Mouse (Mus musculus) liver, embryonic 15.5 days (tissue): Measurements from ENCODE around the gene Atg9a. TPM values are rescaled to one million over a fixed set of nuclear protein-coding genes. Genes with fewer than 3 reads are reported as not detected.

Experiments used
- ATAC-seq: fragments of 200-750 bp; cut with Nextera tagmentation; 2 replicates; pipeline ENCODE4 v1.8.0; 2017; ENCODE audit warnings: moderate number of reproducible peaks, mild to moderate bottlenecking, moderate library complexity; ENCODE audit not compliant: insufficient read depth
- H3K27ac ChIP-seq: fragments of 300-500 bp; sonication (generic); replicated peaks from 2 replicates; pipeline ENCODE4 v1.5.1; 2015; ENCODE audit warnings: mild to moderate bottlenecking, inconsistent platforms
- H3K27me3 ChIP-seq: fragments of 300-500 bp; sonication (generic); 2 replicates; pipeline ENCODE4 v1.6.1; 2015; ENCODE audit warnings: mild to moderate bottlenecking, inconsistent platforms
- H3K36me3 ChIP-seq: fragments of 300-500 bp; sonication (generic); replicated peaks from 2 replicates; pipeline ENCODE4 v1.6.1; 2015; ENCODE audit warnings: moderate library complexity, mild to moderate bottlenecking, inconsistent platforms
- H3K4me1 ChIP-seq: fragments of 300-500 bp; sonication (generic); replicated peaks from 2 replicates; pipeline ENCODE4 v1.6.1; 2015; ENCODE audit warnings: inconsistent platforms
- H3K4me2 ChIP-seq: fragments of 300-500 bp; sonication (generic); 2 replicates; pipeline ENCODE4 v1.6.1; 2015; ENCODE audit warnings: moderate library complexity, mild to moderate bottlenecking, inconsistent platforms
- H3K4me3 ChIP-seq: fragments of 300-500 bp; sonication (generic); replicated peaks from 2 replicates; pipeline ENCODE4 v1.5.1; 2015; ENCODE audit warnings: mild to moderate bottlenecking, inconsistent platforms
- H3K9ac ChIP-seq: fragments of 300-500 bp; sonication (generic); 2 replicates; pipeline ENCODE4 v1.6.1; 2015; ENCODE audit warnings: moderate library complexity, mild to moderate bottlenecking, inconsistent platforms
- H3K9me3 ChIP-seq: fragments of 300-500 bp; sonication (generic); replicated peaks from 2 replicates; pipeline ENCODE4 v1.6.1; 2016; ENCODE audit warnings: inconsistent platforms
- WGBS: fragments of 180-500 bp; shearing (Covaris S2); methylation state at CpG from one replicate; pipeline ENCODE4 v1.1.7; 2015; ENCODE audit warnings: mixed read lengths; ENCODE audit not compliant: insufficient replicate concordance; 5-methylcytosine and 5-hydroxymethylcytosine counted together
- polyA plus RNA-seq: library from polyadenylated mRNA; unstranded; fragments of >200 nt; fragmentation: Nextera tagmentation; extraction: Ambion mirVana; gene quantifications from 2 replicates; pipeline ENCODE4 v1.2.1, GENCODE M21; 2015

Gene Atg9a
- polyA plus RNA-seq, 1 experiment from 2014 or later: 24.1 TPM

DNA sequence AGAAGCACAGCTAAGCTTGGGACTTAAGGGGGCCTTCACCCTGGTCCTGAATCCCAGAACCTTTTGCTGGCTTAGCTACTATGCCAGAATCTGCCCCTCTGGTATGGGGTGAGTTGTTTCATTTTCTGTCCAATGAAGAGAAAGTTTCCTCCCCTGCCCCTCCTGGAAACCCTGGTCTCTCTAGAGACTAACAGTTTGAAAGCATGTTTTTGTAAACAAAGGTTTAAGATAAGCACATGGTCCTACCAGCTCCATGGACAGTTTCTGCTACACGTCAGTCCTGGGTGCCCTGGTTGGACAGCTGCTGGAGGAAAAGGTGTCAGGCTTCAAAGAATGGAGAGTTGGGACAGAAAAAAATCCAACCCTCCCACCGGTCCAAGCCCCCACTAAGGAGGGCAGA lies 1.4 kb downstream of the Atg9a start:
- Histone ChIP-seq H3K27ac (peak overlapping the region; percentile 95), H3K36me3 (peaks cover 47% of the 10 kb centered on the region), H3K9ac (peak overlapping the region; percentile 97), H3K4me3 (peak overlapping the region; percentile 89), H3K9me3 (no peaks in the 10 kb centered on the region), H3K27me3 (no peaks in the 10 kb centered on the region), H3K4me1 (peaks cover 52% of the 10 kb centered on the region), H3K4me2 (peak overlapping the region; percentile 88)
- no peak for ATAC-seq
- 26% methylated on average over 2 of the region's 2 CpGs for WGBS

DNA sequence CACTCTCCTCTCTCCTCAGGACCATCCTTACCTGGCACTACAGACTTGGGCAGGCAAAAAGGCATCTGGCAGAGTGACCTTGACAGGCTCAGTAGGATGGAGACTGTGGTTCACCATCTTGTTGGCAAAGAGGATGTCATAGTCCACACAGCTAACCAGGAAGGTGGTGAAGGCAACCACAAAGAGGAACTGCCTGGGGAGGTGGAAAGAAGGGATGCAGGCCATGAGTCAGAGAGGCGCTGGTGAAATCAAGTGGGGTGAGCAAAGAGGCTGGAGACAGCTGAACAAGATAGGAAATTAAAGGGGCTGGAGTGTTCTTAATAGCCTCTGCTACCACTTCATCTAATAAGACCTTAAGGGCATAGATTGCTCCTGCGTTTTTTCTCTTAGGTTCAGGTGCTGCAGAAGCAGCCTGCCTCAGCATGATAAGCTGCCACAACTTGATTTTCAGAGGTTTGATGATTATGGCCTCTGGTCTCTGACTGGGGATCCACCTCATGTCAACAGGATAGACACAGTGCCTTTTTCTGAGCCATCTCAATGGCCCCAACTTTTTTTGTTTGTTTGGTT lies 4.0 kb downstream of the Atg9a start:
- Histone ChIP-seq H3K9me3 (no peaks in the 10 kb centered on the region), H3K27ac (peak overlapping the region; percentile 34), H3K9ac (no peak overlapping the region), H3K4me3 (no peak overlapping the region), H3K36me3 (peaks cover 64% of the 10 kb centered on the region), H3K4me2 (no peak overlapping the region), H3K27me3 (no peaks in the 10 kb centered on the region), H3K4me1 (peaks cover 44% of the 10 kb centered on the region)
- ATAC-seq: no peak
- 24% methylated on average over 2 of the region's 2 CpGs for WGBS

DNA sequence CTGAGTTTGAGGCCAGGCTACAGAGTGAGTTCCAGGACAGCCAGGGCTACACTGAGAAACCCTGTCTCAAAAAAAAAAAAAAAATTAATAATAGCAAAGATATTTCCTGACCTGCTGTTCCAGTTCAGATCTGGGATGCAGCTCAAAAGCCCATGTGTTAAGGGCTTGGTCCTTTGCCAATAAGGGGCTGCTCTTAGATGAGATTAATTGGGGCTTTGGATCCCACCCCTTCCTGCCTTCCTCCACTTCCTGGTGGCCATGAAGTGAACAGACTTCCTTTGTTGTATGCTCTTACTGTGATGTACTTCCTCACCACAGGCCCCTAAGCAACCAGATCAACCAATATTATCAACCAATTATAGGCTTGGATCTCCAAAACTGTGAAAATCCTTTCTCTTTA lies 4.9 kb downstream of the Atg9a start:
- H3K9ac ChIP-seq: no peak overlapping the region
- H3K9me3 ChIP-seq: no peaks in the 10 kb centered on the region
- no peak overlapping the region for H3K27ac ChIP-seq
- no peak overlapping the region for H3K4me2 ChIP-seq
- no peak for ATAC-seq
- H3K4me3 ChIP-seq: no peak overlapping the region
- H3K4me1 ChIP-seq: peaks cover 40% of the 10 kb centered on the region
- H3K27me3 ChIP-seq: no peaks in the 10 kb centered on the region
- H3K36me3 ChIP-seq: peaks cover 73% of the 10 kb centered on the region

DNA sequence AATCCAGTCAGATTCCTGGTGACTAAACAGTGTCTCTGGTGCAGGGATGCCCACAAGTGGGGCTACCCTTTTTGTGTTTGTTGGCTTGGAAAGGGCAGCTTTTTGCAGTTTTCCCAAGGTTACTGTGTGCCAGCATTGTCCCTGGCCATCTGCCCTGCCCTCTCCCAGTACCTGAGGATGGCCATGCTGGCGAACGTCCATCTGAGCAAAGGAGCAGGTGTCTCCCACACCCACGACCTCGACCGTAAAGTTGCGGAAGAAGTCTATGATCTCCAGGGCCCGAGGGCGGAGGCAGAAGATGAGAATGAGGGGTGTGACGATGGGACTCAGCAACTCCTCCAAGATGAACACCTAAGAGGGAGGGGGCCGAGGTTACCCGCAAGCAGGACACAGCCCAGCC lies 6.5 kb downstream of the Atg9a start:
- Histone ChIP-seq H3K36me3 (peaks cover 87% of the 10 kb centered on the region), H3K4me3 (no peak overlapping the region), H3K27ac (no peak overlapping the region), H3K9me3 (no peaks in the 10 kb centered on the region), H3K9ac (no peak overlapping the region), H3K27me3 (no peaks in the 10 kb centered on the region), H3K4me2 (no peak overlapping the region), H3K4me1 (peaks cover 46% of the 10 kb centered on the region)
- 91% methylated on average over 11 of the region's 11 CpGs for WGBS
- ATAC-seq: no peak

DNA sequence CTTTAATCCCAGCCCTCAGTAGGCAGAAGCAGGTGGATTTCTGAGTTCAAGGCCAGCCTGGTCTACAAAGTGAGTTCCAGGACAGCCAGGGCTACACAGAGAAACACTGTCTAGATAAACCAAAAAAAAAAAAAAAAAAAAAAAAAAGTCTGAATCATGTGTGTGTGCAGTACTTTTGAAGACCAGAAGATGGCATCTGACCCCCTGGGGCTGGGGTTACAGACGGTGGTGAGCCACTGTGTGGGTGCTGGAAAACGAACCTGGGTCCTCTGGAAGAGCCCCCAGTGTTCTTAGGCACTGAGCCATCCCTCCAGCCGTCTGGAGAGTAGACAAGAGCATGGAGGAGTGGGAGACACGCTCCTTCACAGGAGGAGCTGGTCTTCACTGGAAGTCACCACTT lies 9.8 kb downstream of the Atg9a start:
- peaks cover 41% of the 10 kb centered on the region for H3K4me1 ChIP-seq
- ATAC-seq: no peak
- H3K4me2 ChIP-seq: no peak overlapping the region
- no peaks in the 10 kb centered on the region for H3K9me3 ChIP-seq
- no peak overlapping the region for H3K9ac ChIP-seq
- H3K27ac ChIP-seq: no peak overlapping the region
- 68% methylated on average over 4 of the region's 4 CpGs for WGBS
- H3K36me3 ChIP-seq: peaks cover 76% of the 10 kb centered on the region
- H3K27me3 ChIP-seq: no peaks in the 10 kb centered on the region
- H3K4me3 ChIP-seq: no peak overlapping the region

DNA sequence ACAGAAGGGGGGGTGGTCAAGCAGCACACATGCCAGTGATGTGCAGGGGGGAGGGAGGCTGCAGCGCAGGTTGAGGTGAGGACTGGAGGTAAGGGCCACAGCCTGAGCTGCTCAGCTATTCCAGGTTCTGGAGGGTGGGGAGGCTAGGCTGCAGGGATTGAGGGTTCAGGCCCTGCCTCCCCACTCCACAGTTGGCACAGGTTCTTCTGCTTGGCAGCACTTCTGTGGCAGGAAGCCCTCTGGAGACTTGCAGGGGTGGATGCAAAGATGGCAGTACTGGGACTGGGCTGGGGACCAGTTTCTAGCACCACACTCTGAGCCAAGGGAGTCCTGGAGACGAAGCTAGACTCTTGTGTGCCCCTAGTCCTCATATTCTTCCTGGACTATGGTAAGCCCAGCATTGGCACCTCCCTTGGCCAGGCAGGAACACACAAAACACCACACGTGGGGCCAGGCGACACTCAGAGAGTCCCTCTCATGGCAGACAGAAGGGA lies 10.6 kb downstream of the Atg9a start:
- Histone ChIP-seq H3K4me3 (no peak overlapping the region), H3K27me3 (no peaks in the 10 kb centered on the region), H3K4me2 (peak overlapping the region; percentile 89), H3K9ac (peak overlapping the region; percentile 94; the same call in 1 of the 2 replicates), H3K36me3 (peaks cover 76% of the 10 kb centered on the region), H3K27ac (peak overlapping the region; percentile 99), H3K9me3 (no peaks in the 10 kb centered on the region), H3K4me1 (peaks cover 46% of the 10 kb centered on the region)
- 83% methylated on average over 4 of the region's 4 CpGs for WGBS
- no peak for ATAC-seq

DNA sequence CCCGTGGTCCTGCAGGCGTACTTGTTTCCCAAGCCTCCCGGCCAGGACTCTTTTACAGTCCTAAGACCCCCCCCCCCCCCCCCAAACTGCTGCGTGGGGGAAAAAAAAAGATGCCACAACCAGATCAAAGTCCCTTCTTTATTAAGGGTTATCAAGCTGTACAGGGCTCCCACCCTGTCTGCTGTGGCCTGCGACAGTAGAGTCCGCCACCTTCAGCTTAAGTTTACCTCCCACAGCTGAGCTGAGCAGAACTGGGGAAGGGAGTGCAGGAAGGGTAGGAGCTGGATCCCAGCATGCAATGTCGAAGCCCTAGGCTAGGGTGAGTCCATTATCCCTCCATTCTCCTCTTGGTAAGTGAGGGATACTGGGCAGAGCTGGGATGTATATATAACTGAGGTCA lies 11.3 kb downstream of the Atg9a start:
- Histone ChIP-seq H3K9me3 (no peaks in the 10 kb centered on the region), H3K4me2 (peak overlapping the region; percentile 89), H3K9ac (peak overlapping the region; percentile 94), H3K27me3 (no peaks in the 10 kb centered on the region), H3K4me1 (peaks cover 46% of the 10 kb centered on the region), H3K36me3 (peaks cover 76% of the 10 kb centered on the region), H3K4me3 (peak overlapping the region; percentile 68), H3K27ac (peak overlapping the region; percentile 99)
- WGBS: 31% methylated on average over 7 of the region's 7 CpGs
- ATAC-seq: no peak

DNA sequence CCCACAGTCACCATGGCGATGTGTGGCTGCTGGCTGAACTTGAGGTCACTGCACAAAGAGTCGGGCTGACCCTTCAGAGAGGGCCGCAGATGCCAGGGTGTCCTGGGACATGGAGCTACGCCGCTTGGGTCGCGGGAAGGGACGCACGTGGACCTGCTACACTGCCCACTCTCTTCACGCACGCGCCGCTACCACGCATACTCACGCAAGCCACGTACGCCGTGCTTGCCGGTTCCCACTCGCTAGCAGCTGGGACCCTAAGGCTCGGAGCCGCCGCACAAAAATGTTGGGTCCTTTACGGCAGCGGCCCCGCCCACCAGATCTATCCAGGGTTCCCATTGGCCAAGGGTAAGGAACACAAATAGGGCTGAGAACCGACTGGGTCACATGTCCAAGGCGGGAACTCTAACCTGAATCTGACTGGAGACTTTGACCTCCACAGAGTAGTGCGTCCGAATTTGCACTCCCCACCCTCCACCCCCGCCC lies 11.8 kb downstream of the Atg9a start, which contains the start of gene Abcb6:
Gene Abcb6, minus strand, starts transcription at position 288 of the 486 bp plus-strand sequence.
- peaks cover 46% of the 10 kb centered on the region for H3K4me1 ChIP-seq

DNA sequence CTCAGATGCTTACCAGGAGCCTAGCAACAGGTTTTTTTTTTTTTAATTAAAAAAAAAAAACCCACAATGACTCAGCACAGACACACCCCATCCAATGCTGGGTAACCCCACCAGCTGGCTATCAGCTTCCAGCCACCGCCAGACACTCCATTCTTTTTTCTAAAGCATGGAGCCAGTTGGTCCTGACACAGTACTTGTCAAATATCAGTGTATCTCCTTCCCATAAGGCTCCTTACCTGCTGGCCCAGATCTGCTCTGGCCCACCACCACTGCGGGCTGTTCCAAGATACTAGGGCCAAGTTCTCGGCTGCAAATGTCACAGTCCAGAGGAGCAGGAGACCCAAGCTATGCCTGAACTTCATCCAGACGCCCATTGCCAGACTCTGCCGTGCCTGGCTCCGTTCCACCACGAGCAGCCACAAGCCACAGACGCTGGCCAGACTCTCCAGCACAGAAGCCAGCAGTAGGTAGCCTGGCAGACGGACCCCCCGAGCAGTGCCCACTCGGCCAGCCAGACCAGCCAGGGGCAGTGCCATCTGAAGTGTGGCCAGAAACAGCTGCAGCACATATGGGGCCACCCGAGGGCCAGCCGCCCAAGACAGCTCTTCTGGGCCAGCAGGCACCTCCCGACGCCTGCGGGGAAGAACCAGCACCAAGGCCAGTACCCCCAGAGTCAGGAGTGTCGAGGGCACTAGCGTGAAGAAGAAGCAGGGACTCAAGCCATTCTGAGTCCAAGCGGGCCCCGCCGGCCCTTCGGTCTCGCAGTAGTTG lies 12.5 kb downstream of the Atg9a start:
- peak; percentile 76 for ATAC-seq
- peaks cover 46% of the 10 kb centered on the region for H3K4me1 ChIP-seq
- 2% methylated on average over 23 of the region's 23 CpGs for WGBS
- H3K27me3 ChIP-seq: no peaks in the 10 kb centered on the region
- H3K27ac ChIP-seq: peak overlapping the region; percentile 99
- H3K36me3 ChIP-seq: peaks cover 76% of the 10 kb centered on the region
- H3K9me3 ChIP-seq: no peaks in the 10 kb centered on the region
- H3K4me2 ChIP-seq: peak overlapping the region; percentile 89
- peak overlapping the region; percentile 68 for H3K4me3 ChIP-seq
- H3K9ac ChIP-seq: peak overlapping the region; percentile 94

More for the DNA sequence above, 11.8 kb downstream of the Atg9a start, which contains the start of gene Abcb6:
- H3K4me2 ChIP-seq: peak within 1 kb of the TSS; percentile 89
- no peaks in the 10 kb centered on the region for H3K27me3 ChIP-seq
- peak; percentile 83 for ATAC-seq
- peak within 1 kb of the TSS; percentile 68 for H3K4me3 ChIP-seq
- H3K9ac ChIP-seq: peak within 1 kb of the TSS; percentile 94
- 0% methylated on average over 31 of the region's 31 CpGs for WGBS
- peaks cover 76% of the 10 kb centered on the region for H3K36me3 ChIP-seq
- peak within 1 kb of the TSS; percentile 99 for H3K27ac ChIP-seq
- H3K9me3 ChIP-seq: no peaks in the 10 kb centered on the region

DNA sequence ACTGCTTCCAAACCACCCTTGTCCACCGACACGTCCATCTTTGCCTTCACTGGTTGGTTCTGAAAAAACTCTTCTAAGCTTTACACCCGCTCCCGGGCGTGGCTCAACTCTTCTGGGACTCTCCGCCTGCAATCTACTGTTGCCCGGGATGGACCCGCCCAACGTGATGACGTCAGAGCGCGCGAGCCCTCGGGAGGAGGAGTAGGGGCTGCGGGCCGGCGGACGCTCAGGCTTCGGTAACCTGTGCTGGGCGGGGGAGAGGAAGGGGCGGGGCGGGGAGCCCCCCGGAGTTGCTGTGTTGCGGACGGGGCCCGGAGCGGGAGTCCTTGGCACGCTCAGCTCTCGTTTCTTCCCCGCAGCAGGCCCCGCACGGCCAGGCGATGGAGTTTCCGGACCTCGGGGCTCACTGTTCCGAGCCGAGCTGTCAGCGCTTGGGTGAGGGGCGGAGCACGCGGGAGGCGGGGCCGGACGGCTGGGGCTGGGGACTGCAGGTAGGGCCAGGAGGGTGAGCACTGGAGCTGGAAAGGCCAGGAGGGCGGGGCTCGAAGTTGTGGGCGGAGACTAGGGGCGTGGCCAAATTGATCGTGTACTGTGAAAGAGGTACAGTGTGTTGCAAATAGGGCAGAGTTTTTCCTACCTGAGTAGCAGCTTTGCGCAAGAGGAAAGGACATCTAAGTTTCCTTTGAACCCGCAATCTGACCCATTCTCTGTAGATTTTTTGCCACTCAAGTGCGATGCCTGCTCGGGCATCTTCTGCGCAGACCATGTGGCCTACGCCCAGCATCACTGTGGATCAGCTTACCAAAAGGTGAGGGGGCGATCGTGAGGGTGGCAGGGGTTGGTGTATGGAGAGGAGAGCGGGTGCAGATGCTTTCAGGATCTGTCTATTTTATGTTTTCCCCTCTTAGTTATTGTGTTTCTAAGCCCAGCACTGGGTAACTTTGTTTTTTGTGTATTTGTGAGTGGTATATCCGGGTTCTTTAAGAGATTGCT lies 23.2 kb downstream of the Atg9a start, which contains the start of gene Zfand2b:
Gene Zfand2b, plus strand, starts transcription at position 175 of the 993 bp plus-strand sequence.
- Histone ChIP-seq H3K27me3 (no peaks in the 10 kb centered on the region), H3K9ac (peak within 1 kb of the TSS; percentile 91), H3K4me2 (peak within 1 kb of the TSS; percentile 89), H3K4me3 (peak within 1 kb of the TSS; percentile 91), H3K4me1 (peaks cover 47% of the 10 kb centered on the region), H3K9me3 (no peaks in the 10 kb centered on the region), H3K27ac (peak within 1 kb of the TSS; percentile 98), H3K36me3 (peaks cover 48% of the 10 kb centered on the region)
- peak; percentile 96 for ATAC-seq
- 2% methylated on average over 57 of the region's 59 CpGs for WGBS
